Mouse (Mus musculus) ES-E14 (cell line): ENCODE data around the gene Ttll12. TPM values are rescaled to one million over a fixed set of nuclear protein-coding genes. Genes with fewer than 3 reads are reported as not detected.
A peak's percentile ranks its signal among the peaks of the same experiment; 100 is the strongest.

Source experiments
- DNase-seq: peaks from one replicate; pipeline ENCODE4 v3.0.0-alpha.2; 2013; ENCODE audit warnings: low read depth, low spot score
- H3K27ac ChIP-seq: 2 replicates; pipeline ENCODE4 v1.5.1; 2012; ENCODE audit warnings: low read depth, mild to moderate bottlenecking, low read length, moderate library complexity, mixed read lengths; ENCODE audit not compliant: poor library complexity, insufficient read depth, severe bottlenecking
- H3K36me3 ChIP-seq: 2 replicates; pipeline ENCODE4 v1.6.1; 2012; ENCODE audit warnings: mild to moderate bottlenecking, low read length, moderate library complexity, mixed read lengths; ENCODE audit not compliant: control insufficient read depth, poor library complexity, insufficient read depth, severe bottlenecking
- H3K4me1 ChIP-seq, 2 experiments: fragments of 150-350 bp in 1 of 2; sonication (generic) in 1 of 2; 2 replicates each; pipeline ENCODE4 v1.6.1; 2012; ENCODE audit warnings: low read length in 2 of 2, mild to moderate bottlenecking in 1 of 2, mixed read lengths in 1 of 2; ENCODE audit not compliant: control insufficient read depth in 2 of 2, insufficient read depth in 2 of 2, poor library complexity in 1 of 2
- H3K4me3 ChIP-seq, 2 experiments: fragments of 150-350 bp in 1 of 2; sonication (generic) in 1 of 2; 2 replicates each; pipeline ENCODE4 v1.5.1; 2012; ENCODE audit warnings: low read length in 2 of 2, low read depth in 1 of 2, mild to moderate bottlenecking in 1 of 2, mixed read lengths in 1 of 2; ENCODE audit not compliant: insufficient read depth in 1 of 2, poor library complexity in 1 of 2, severe bottlenecking in 1 of 2
- H3K9ac ChIP-seq: 2 replicates; pipeline ENCODE4 v1.6.1; 2012; ENCODE audit warnings: low read depth, mild to moderate bottlenecking, low read length, mixed read lengths; ENCODE audit not compliant: poor library complexity, insufficient read depth, severe bottlenecking
- H3K9me3 ChIP-seq: fragments of 150-350 bp; sonication (generic); 2 replicates; pipeline ENCODE4 v1.6.1; 2012; ENCODE audit warnings: low read depth, mild to moderate bottlenecking, low read length; ENCODE audit not compliant: control insufficient read depth, insufficient read depth
- CHD2 ChIP-seq: IDR thresholded peaks from 2 replicates; pipeline ENCODE4 v1.6.1; 2014; ENCODE audit warnings: mild to moderate bottlenecking, low read depth, low read length, inconsistent platforms
- HCFC1 ChIP-seq: IDR thresholded peaks from 2 replicates; pipeline ENCODE4 v1.6.1; 2012; ENCODE audit warnings: low read length, inconsistent platforms, borderline replicate concordance; ENCODE audit not compliant: insufficient read depth
- MAFK ChIP-seq: IDR thresholded peaks from 2 replicates; pipeline ENCODE4 v1.6.1; 2014; ENCODE audit warnings: mild to moderate bottlenecking, low read depth, low read length, inconsistent platforms; ENCODE audit not compliant: insufficient read depth
- ZC3H11A ChIP-seq: IDR thresholded peaks from 2 replicates; pipeline ENCODE4 v1.6.1; 2012; ENCODE audit warnings: low read depth, mild to moderate bottlenecking, inconsistent platforms, low read length, borderline replicate concordance
- ZNF384 ChIP-seq: IDR thresholded peaks from 2 replicates; pipeline ENCODE4 v1.6.1; 2012; ENCODE audit warnings: low read depth, low read length, inconsistent platforms
- in situ Hi-C, 2 experiments: fragments of 600-800 bp; cut with MboI; formaldehyde crosslinking; loops; one replicate each; pipeline ENCODE4 v1.15.1; 2025; ENCODE audit warnings: low sequenced_read_pairs in 2 of 2, inconsistent platforms in 1 of 2; ENCODE audit not compliant: unreplicated experiment in 2 of 2
- total RNA-seq: library from RNA; depleted of rRNA; stranded (reverse); fragments of 300-350 nt; gene quantifications from 2 replicates; pipeline ENCODE4 v1.2.3, GENCODE M21; 2012; rRNA removed

Ttll12 gene
- total RNA-seq, 1 experiment: 45.5 TPM

- no peak overlapping the region for H3K27ac ChIP-seq
- peak overlapping the region; percentile 67 for H3K9ac ChIP-seq
- peak overlapping the region; percentile 80 to 85 for H3K4me3 ChIP-seq
- DNase-seq: no peak
- H3K36me3 ChIP-seq: no peaks in the 10 kb centered on the region; the same call in 1 of the 2 replicates
- TF ChIP-seq ZC3H11A (no peak), CHD2 (no peak), HCFC1 (no peak), ZNF384 (no peak), MAFK (no peak)
- no peaks in the 10 kb centered on the region for H3K9me3 ChIP-seq
- peaks cover 3 to 6% of the 10 kb centered on the region in 2 experiments for H3K4me1 ChIP-seq
- in situ Hi-C loops: no loop called here
These were observed 67.9 kb downstream of the Ttll12 start for GRCm38 (mm10) chr15:83527092-83527437.

GRCm38 (mm10) chr15:83526424-83527091, 68.4 kb downstream of the Ttll12 start, which contains the start of gene Bik:
Gene Bik (plus strand): TSS chr15:83526862.
- Histone ChIP-seq H3K36me3 (no peaks in the 10 kb centered on the region; the same call in 1 of the 2 replicates), H3K4me1 (peaks cover 3 to 6% of the 10 kb centered on the region in 2 experiments), H3K9me3 (no peaks in the 10 kb centered on the region), H3K4me3 (peak within 1 kb of the TSS; percentile 80 to 85), H3K9ac (peak within 1 kb of the TSS; percentile 67), H3K27ac (no peak within 1 kb of the TSS)
- in situ Hi-C loops: no loop called here
- DNase-seq: no peak
- TF ChIP-seq ZC3H11A: no peak
- TF ChIP-seq CHD2: no peak
- no peak for TF ChIP-seq MAFK
- no peak for TF ChIP-seq HCFC1
- TF ChIP-seq ZNF384: no peak

Other genes starting within 250 kb of the Ttll12 start
- 10.8 and 13.5 TPM in 2 replicates for gene Arfgap3, start 244.9 kb downstream of the Ttll12 start, total RNA-seq
- gene Pacsin2, start 130.6 kb downstream of the Ttll12 start, total RNA-seq: 43.8 and 67.7 TPM in 2 replicates
- gene Ttll1, start 84.3 kb downstream of the Ttll12 start, total RNA-seq: 5.3 and 7.2 TPM in 2 replicates
- gene Bik, start 68.3 kb downstream of the Ttll12 start, total RNA-seq: 2.5 and 4.4 TPM in 2 replicates
- 43.4 and 44.7 TPM in 2 replicates for gene Tspo, start 31.6 kb downstream of the Ttll12 start, total RNA-seq
- 24.3 and 30.9 TPM in 2 replicates for gene Mcat, start 31.4 kb downstream of the Ttll12 start, total RNA-seq
- gene Scube1, start 129.9 kb upstream of the Ttll12 start, total RNA-seq: 1.6 and 1.7 TPM in 2 replicates
- 0.40 and 0.90 TPM in 2 replicates for gene Mpped1, start 184.3 kb upstream of the Ttll12 start, total RNA-seq